Mouse (Mus musculus): ENCODE measurements around the gene Rplp0. TPM values are rescaled to one million over a fixed set of nuclear protein-coding genes. Genes with fewer than 3 reads are reported as not detected.

Rplp0 gene
- polyA plus RNA-seq, 2 experiments from 2014 or later, result 4,123 to 4,128 TPM

- no peak for ATAC-seq
These were observed 22.4 kb downstream of the Rplp0 start for GRCm38 (mm10) chr5:115581662-115582061.

- ATAC-seq, result no peak
These were observed 26.3 kb downstream of the Rplp0 start for GRCm38 (mm10) chr5:115585616-115586015.

GRCm38 (mm10) chr5:115586166-115586565 lies 26.9 kb downstream of the Rplp0 start:
- no peak for ATAC-seq

GRCm38 (mm10) chr5:115586780-115587179 lies 27.5 kb downstream of the Rplp0 start:
- ATAC-seq, result no peak

- ATAC-seq, result no peak
These were observed 31.8 kb downstream of the Rplp0 start for GRCm38 (mm10) chr5:115591028-115591427.

GRCm38 (mm10) chr5:115591506-115591905 lies 32.2 kb downstream of the Rplp0 start:
- ATAC-seq, result no peak

GRCm38 (mm10) chr5:115603561-115603960 lies 44.3 kb downstream of the Rplp0 start:
- no peak for ATAC-seq

GRCm38 (mm10) chr5:115611566-115611965 lies 52.3 kb downstream of the Rplp0 start:
- ATAC-seq, result no peak

Other genes starting within 250 kb of the Rplp0 start
- gene Srsf9, start 232.3 kb upstream of the Rplp0 start, polyA plus RNA-seq (2017; shearing (Covaris generic)), result 10 to 100 TPM; 13.9 to 26.3 TPM
- gene Gatc, start 218.3 kb upstream of the Rplp0 start, polyA plus RNA-seq (2017; shearing (Covaris generic)), result 10 to 100 TPM; 11.8 to 13.6 TPM
- gene Triap1, start 218.2 kb upstream of the Rplp0 start, polyA plus RNA-seq (2017; shearing (Covaris generic)), result 10 to 100 TPM; 50.6 to 54.3 TPM
- 100 to 1,000 TPM; 486 to 529 TPM for gene Cox6a1, start 210.5 kb upstream of the Rplp0 start, polyA plus RNA-seq (2017; shearing (Covaris generic))
- gene Msi1, start 129.9 kb upstream of the Rplp0 start, polyA plus RNA-seq (2017; shearing (Covaris generic)), result not detected
- not detected for gene Pla2g1b, start 93.2 kb upstream of the Rplp0 start, polyA plus RNA-seq (2017; shearing (Covaris generic))
- gene Sirt4, start 74.7 kb upstream of the Rplp0 start, polyA plus RNA-seq (2017; shearing (Covaris generic)), result 10 to 100 TPM in 1 of 2 experiments, 1 to 10 TPM in 1; 9.9 to 18.6 TPM
- 10 to 100 TPM; 14.5 to 23.4 TPM for gene Pxn, start 52.8 kb upstream of the Rplp0 start, polyA plus RNA-seq (2017; shearing (Covaris generic))
- gene Gcn1l1, start 5.8 kb downstream of the Rplp0 start, polyA plus RNA-seq (2017; shearing (Covaris generic)), result 10 to 100 TPM; 25.2 to 36.2 TPM
- gene Rab35, start 72.4 kb downstream of the Rplp0 start, polyA plus RNA-seq (2017; shearing (Covaris generic)), result 1 to 10 TPM; 7.3 to 8.1 TPM
- 10 to 100 TPM; 15.7 to 17.7 TPM for gene Bicdl1, start 172.2 kb downstream of the Rplp0 start, polyA plus RNA-seq (2017; shearing (Covaris generic))